Mouse (Mus musculus) stomach, postnatal 0 days (tissue): ENCODE measurements around the gene Cacna1a. TPM values are rescaled to one million over a fixed set of nuclear protein-coding genes. Genes with fewer than 3 reads are reported as not detected.

Experiments used
- ATAC-seq: fragments of 200-750 bp; cut with Nextera tagmentation; 2 replicates; pipeline ENCODE4 v1.8.0; 2017; ENCODE audit not compliant: low FRiP score, low TSS enrichment
- DNase-seq: peaks from one replicate; pipeline ENCODE4 v3.0.0-alpha.2; 2016; ENCODE audit warnings: low spot score
- H3K27ac ChIP-seq: fragments of 300-500 bp; sonication (generic); replicated peaks from 2 replicates; pipeline ENCODE4 v1.5.1; 2014; ENCODE audit warnings: mild to moderate bottlenecking, control low read depth
- H3K27me3 ChIP-seq: fragments of 300-500 bp; sonication (generic); 2 replicates; pipeline ENCODE4 v1.6.1; 2014; ENCODE audit warnings: low read length; ENCODE audit not compliant: control insufficient read depth, insufficient read depth
- H3K36me3 ChIP-seq: fragments of 300-500 bp; sonication (generic); 2 replicates; pipeline ENCODE4 v1.6.1; 2014; ENCODE audit warnings: low read length, mixed read lengths; ENCODE audit not compliant: control insufficient read depth, insufficient read depth
- H3K4me1 ChIP-seq: fragments of 300-500 bp; sonication (generic); replicated peaks from 2 replicates; pipeline ENCODE4 v1.6.1; 2014; ENCODE audit warnings: antibody characterized with exemption; ENCODE audit not compliant: control insufficient read depth, insufficient read depth
- H3K4me2 ChIP-seq: fragments of 300-500 bp; sonication (generic); replicated peaks from 2 replicates; pipeline ENCODE4 v1.6.1; 2014; ENCODE audit warnings: low read depth, mild to moderate bottlenecking, control low read depth, moderate library complexity
- H3K4me3 ChIP-seq: fragments of 300-500 bp; sonication (generic); 2 replicates; pipeline ENCODE4 v1.5.1; 2014; ENCODE audit warnings: low read depth, low read length, control low read depth
- H3K9ac ChIP-seq: fragments of 300-500 bp; sonication (generic); 2 replicates; pipeline ENCODE4 v1.6.1; 2014; ENCODE audit warnings: mild to moderate bottlenecking, low read length, control low read depth, mixed read lengths
- H3K9me3 ChIP-seq: fragments of 300-500 bp; sonication (generic); 2 replicates; pipeline ENCODE4 v1.6.1; 2016; ENCODE audit warnings: low read length; ENCODE audit not compliant: control insufficient read depth
- CTCF ChIP-seq: IDR thresholded peaks from 2 replicates; pipeline ENCODE4 v1.5.1; 2016; ENCODE audit warnings: antibody characterized with exemption, low read depth, mild to moderate bottlenecking, moderate library complexity
- EP300 ChIP-seq: optimal IDR thresholded peaks from 2 replicates; pipeline ENCODE3; 2016; ENCODE audit warnings: antibody characterized with exemption
- WGBS: fragments of 180-500 bp; shearing (Covaris S2); extraction: QIAGEN DNeasy Blood & Tissue Kit; methylation state at CpG from one replicate; pipeline ENCODE4 v1.1.7; 2014; 5-methylcytosine and 5-hydroxymethylcytosine counted together
- polyA plus RNA-seq: library from polyadenylated mRNA; unstranded; fragments of >200 nt; fragmentation: Nextera tagmentation; extraction: Ambion mirVana; gene quantifications from 2 replicates; pipeline ENCODE4 v1.2.1, GENCODE M21; 2015

The Cacna1a gene
- polyA plus RNA-seq, 1 experiment from 2014 or later: 2.9 TPM

GRCm38 (mm10) chr8:84532725-84533124 is 144.5 kb downstream of the Cacna1a start:
- ATAC-seq: no peak
- TF ChIP-seq CTCF: no peak

GRCm38 (mm10) chr8:84533341-84533740 is 145.1 kb downstream of the Cacna1a start:
- DNase-seq: no peak
- 74% methylated on average over 4 of the region's 4 CpGs for WGBS

More at GRCm38 (mm10) chr8:84532725-84533124, 144.5 kb downstream of the Cacna1a start:
- WGBS: 94% methylated on average over 1 of the region's 1 CpGs
- H3K9me3 ChIP-seq: no peaks in the 10 kb centered on the region
- no peaks in the 10 kb centered on the region for H3K4me1 ChIP-seq
- H3K9ac ChIP-seq: no peak overlapping the region
- H3K36me3 ChIP-seq: no peaks in the 10 kb centered on the region
- H3K27ac ChIP-seq: no peak overlapping the region
- DNase-seq: no peak
- no peak overlapping the region for H3K4me2 ChIP-seq
- no peaks in the 10 kb centered on the region for H3K27me3 ChIP-seq
- H3K4me3 ChIP-seq: no peak overlapping the region

GRCm38 (mm10) chr8:84536917-84537316 is 148.7 kb downstream of the Cacna1a start:
- H3K4me2 ChIP-seq: no peak overlapping the region
- no peak overlapping the region for H3K9ac ChIP-seq
- DNase-seq: no peak
- 78% methylated on average over 5 of the region's 5 CpGs for WGBS
- no peak for ATAC-seq
- H3K4me1 ChIP-seq: no peaks in the 10 kb centered on the region
- no peak overlapping the region for H3K27ac ChIP-seq
- TF ChIP-seq EP300 (no peak), CTCF (peak; percentile 36)
- H3K36me3 ChIP-seq: no peaks in the 10 kb centered on the region
- H3K9me3 ChIP-seq: no peaks in the 10 kb centered on the region
- H3K4me3 ChIP-seq: no peak overlapping the region
- no peaks in the 10 kb centered on the region for H3K27me3 ChIP-seq

More at GRCm38 (mm10) chr8:84533341-84533740, 145.1 kb downstream of the Cacna1a start:
- no peak overlapping the region for H3K4me3 ChIP-seq
- no peaks in the 10 kb centered on the region for H3K27me3 ChIP-seq
- no peak overlapping the region for H3K27ac ChIP-seq
- TF ChIP-seq EP300: no peak
- TF ChIP-seq CTCF: no peak
- H3K9me3 ChIP-seq: no peaks in the 10 kb centered on the region
- no peak for ATAC-seq
- no peaks in the 10 kb centered on the region for H3K36me3 ChIP-seq
- H3K4me1 ChIP-seq: no peaks in the 10 kb centered on the region
- H3K4me2 ChIP-seq: no peak overlapping the region
- H3K9ac ChIP-seq: no peak overlapping the region

- H3K9me3 ChIP-seq: no peaks in the 10 kb centered on the region
- TF ChIP-seq CTCF (no peak), EP300 (no peak)
- no peaks in the 10 kb centered on the region for H3K27me3 ChIP-seq
- no peak overlapping the region for H3K4me3 ChIP-seq
- ATAC-seq (no peak), DNase-seq (no peak)
- 40% methylated on average over 6 of the region's 6 CpGs for WGBS
- H3K36me3 ChIP-seq: no peaks in the 10 kb centered on the region
- H3K27ac ChIP-seq: no peak overlapping the region
- H3K9ac ChIP-seq: no peak overlapping the region
- H3K4me1 ChIP-seq: no peaks in the 10 kb centered on the region
- no peak overlapping the region for H3K4me2 ChIP-seq
Measured at GRCm38 (mm10) chr8:84539376-84539775, 151.1 kb downstream of the Cacna1a start.

GRCm38 (mm10) chr8:84542481-84542880 is 154.2 kb downstream of the Cacna1a start:
- H3K36me3 ChIP-seq: no peaks in the 10 kb centered on the region
- no peak overlapping the region for H3K4me3 ChIP-seq
- ATAC-seq (no peak), DNase-seq (no peak)
- H3K9me3 ChIP-seq: no peaks in the 10 kb centered on the region
- H3K4me1 ChIP-seq: no peaks in the 10 kb centered on the region
- 69% methylated on average over 7 of the region's 7 CpGs for WGBS
- TF ChIP-seq CTCF (no peak), EP300 (no peak)
- H3K4me2 ChIP-seq: no peak overlapping the region
- H3K27ac ChIP-seq: no peak overlapping the region
- H3K9ac ChIP-seq: no peak overlapping the region
- H3K27me3 ChIP-seq: no peaks in the 10 kb centered on the region

- WGBS: 49% methylated on average over 3 of the region's 3 CpGs
- no peak overlapping the region for H3K9ac ChIP-seq
- H3K27me3 ChIP-seq: no peaks in the 10 kb centered on the region
- H3K9me3 ChIP-seq: no peaks in the 10 kb centered on the region
- H3K4me2 ChIP-seq: no peak overlapping the region
- no peak overlapping the region for H3K4me3 ChIP-seq
- DNase-seq (no peak), ATAC-seq (no peak)
- TF ChIP-seq CTCF (no peak), EP300 (no peak)
- H3K27ac ChIP-seq: no peak overlapping the region
- H3K4me1 ChIP-seq: no peaks in the 10 kb centered on the region
- H3K36me3 ChIP-seq: no peaks in the 10 kb centered on the region
Measured at GRCm38 (mm10) chr8:84545522-84545921, 157.3 kb downstream of the Cacna1a start.
